Mouse (Mus musculus) CH12.LX (cell line): Measurements from ENCODE around the gene Reep6. TPM values are rescaled to one million over a fixed set of nuclear protein-coding genes. Genes with fewer than 3 reads are reported as not detected.

Experiments
- DNase-seq: peaks from one replicate; pipeline ENCODE4 v3.0.0-alpha.2; 2013; ENCODE audit errors: extremely low read depth
- H3K27ac ChIP-seq: 2 replicates; pipeline ENCODE4 v1.5.1; 2012; ENCODE audit warnings: low read depth, mild to moderate bottlenecking, control low read depth, moderate library complexity; ENCODE audit not compliant: insufficient read depth
- H3K27me3 ChIP-seq: replicated peaks from 2 replicates; pipeline ENCODE3; 2012; ENCODE audit warnings: inconsistent platforms
- H3K36me3 ChIP-seq, 2 experiments: replicated peaks in 1 of 2; 2 replicates each; pipeline versions ENCODE3 to v1.6.1; 2012; ENCODE audit warnings: inconsistent platforms in 1 of 2, low read length in 1 of 2, mild to moderate bottlenecking in 1 of 2, mixed read lengths in 1 of 2, moderate library complexity in 1 of 2; ENCODE audit not compliant: control insufficient read depth in 1 of 2, insufficient read depth in 1 of 2
- H3K4me1 ChIP-seq, 2 experiments: 2 replicates each; pipeline ENCODE4 v1.6.1; 2012; ENCODE audit warnings: inconsistent platforms in 1 of 2, moderate library complexity in 1 of 2; ENCODE audit not compliant: insufficient read depth in 2 of 2, control insufficient read depth in 1 of 2
- H3K4me2 ChIP-seq: 2 replicates; pipeline ENCODE4 v1.6.1; 2012; ENCODE audit warnings: low read depth, mild to moderate bottlenecking, control low read depth; ENCODE audit not compliant: poor library complexity, insufficient read depth, severe bottlenecking
- H3K4me3 ChIP-seq, 3 experiments: fragments of 150-350 bp in 1 of 3; sonication (generic) in 1 of 3; replicated peaks in 1 of 3; 2 replicates each; pipeline versions ENCODE3 to v1.5.1; 2011 to 2012; ENCODE audit warnings: low read depth in 2 of 3, low read length in 2 of 3, mild to moderate bottlenecking in 2 of 3, moderate library complexity in 2 of 3, control low read depth in 1 of 3, improper control_type of control experiment in 1 of 3, inconsistent platforms in 1 of 3, mixed read lengths in 1 of 3; ENCODE audit not compliant: poor library complexity in 1 of 3
- H3K79me2 ChIP-seq: replicated peaks from 2 replicates; pipeline ENCODE4 v1.6.1; 2012; ENCODE audit warnings: mild to moderate bottlenecking, moderate library complexity; ENCODE audit not compliant: control insufficient read depth, poor library complexity, insufficient read depth, severe bottlenecking; ENCODE audit errors: extremely low read depth
- H3K9ac ChIP-seq: 2 replicates; pipeline ENCODE4 v1.6.1; 2012; ENCODE audit warnings: low read depth, mild to moderate bottlenecking, control low read depth, moderate library complexity; ENCODE audit not compliant: insufficient read depth
- H3K9me3 ChIP-seq: replicated peaks from 2 replicates; pipeline ENCODE3; 2012; ENCODE audit warnings: low read length, inconsistent platforms, mixed read lengths
- BHLHE40 ChIP-seq: IDR thresholded peaks from 2 replicates; pipeline ENCODE4 v1.6.1; 2011; ENCODE audit warnings: mild to moderate bottlenecking, low read depth, low read length, improper control_type of control experiment
- CHD1 ChIP-seq: IDR thresholded peaks from 2 replicates; pipeline ENCODE4 v1.6.1; 2012; ENCODE audit warnings: low read depth, low read length, improper control_type of control experiment, inconsistent platforms
- CHD2 ChIP-seq: IDR thresholded peaks from 2 replicates; pipeline ENCODE4 v1.6.1; 2011; ENCODE audit warnings: low read length, improper control_type of control experiment
- CTCF ChIP-seq, 2 experiments: IDR thresholded peaks in 1 of 2; conservative IDR thresholded peaks in 1 of 2; 2 replicates each; pipeline ENCODE4 v1.5.1; 2011 to 2012; ENCODE audit warnings: low read depth in 2 of 2, low read length in 2 of 2, improper control_type of control experiment in 1 of 2, inconsistent platforms in 1 of 2, mild to moderate bottlenecking in 1 of 2, moderate library complexity in 1 of 2
- E2F4 ChIP-seq: IDR thresholded peaks from 2 replicates; pipeline ENCODE4 v1.6.1; 2011; ENCODE audit warnings: low read depth, low read length, improper control_type of control experiment; ENCODE audit not compliant: insufficient replicate concordance
- ELF1 ChIP-seq: IDR thresholded peaks from 2 replicates; pipeline ENCODE4 v1.6.1; 2014; ENCODE audit warnings: low read depth, mild to moderate bottlenecking, inconsistent platforms, low read length, improper control_type of control experiment
- EP300 ChIP-seq: IDR thresholded peaks from 2 replicates; pipeline ENCODE4 v1.6.1; 2011; ENCODE audit warnings: low read length, improper control_type of control experiment
- ETS1 ChIP-seq: conservative IDR thresholded peaks from 2 replicates; pipeline ENCODE4 v1.6.1; 2012; ENCODE audit warnings: low read depth, mild to moderate bottlenecking, inconsistent platforms, low read length, improper control_type of control experiment, moderate library complexity
- HCFC1 ChIP-seq: IDR thresholded peaks from 2 replicates; pipeline ENCODE4 v1.6.1; 2012; ENCODE audit warnings: low read depth, mild to moderate bottlenecking, inconsistent platforms, low read length, improper control_type of control experiment
- JUND ChIP-seq: conservative IDR thresholded peaks from 2 replicates; pipeline ENCODE4 v1.6.1; 2011; ENCODE audit warnings: low read depth, low read length, improper control_type of control experiment
- KAT2A ChIP-seq: IDR thresholded peaks from 2 replicates; pipeline ENCODE4 v1.6.1; 2012; ENCODE audit warnings: low read length, improper control_type of control experiment, inconsistent platforms; ENCODE audit not compliant: insufficient replicate concordance
- MAFK ChIP-seq: IDR thresholded peaks from 2 replicates; pipeline ENCODE4 v1.6.1; 2011; ENCODE audit warnings: low read length, improper control_type of control experiment; ENCODE audit not compliant: insufficient replicate concordance
- MAX ChIP-seq: IDR thresholded peaks from 2 replicates; pipeline ENCODE4 v1.6.1; 2011; ENCODE audit warnings: low read length, improper control_type of control experiment
- MAZ ChIP-seq: IDR thresholded peaks from 2 replicates; pipeline ENCODE4 v1.6.1; 2012; ENCODE audit warnings: low read depth, mild to moderate bottlenecking, inconsistent platforms, low read length, improper control_type of control experiment, moderate library complexity
- MEF2A ChIP-seq: IDR thresholded peaks from 2 replicates; pipeline ENCODE4 v1.6.1; 2014; ENCODE audit warnings: low read depth, mild to moderate bottlenecking, inconsistent platforms, low read length, improper control_type of control experiment, borderline replicate concordance
- MYC ChIP-seq: IDR thresholded peaks from 2 replicates; pipeline ENCODE4 v1.6.1; 2011; ENCODE audit warnings: low read depth, mild to moderate bottlenecking, improper control_type of control experiment, low read length
- NELFE ChIP-seq: IDR thresholded peaks from 2 replicates; pipeline ENCODE4 v1.6.1; 2011; ENCODE audit warnings: low read depth, low read length, improper control_type of control experiment
- NRF1 ChIP-seq: IDR thresholded peaks from 2 replicates; pipeline ENCODE4 v1.6.1; 2014; ENCODE audit warnings: low read depth, mild to moderate bottlenecking, inconsistent platforms, low read length, improper control_type of control experiment, moderate library complexity
- PAX5 ChIP-seq: IDR thresholded peaks from 2 replicates; pipeline ENCODE4 v1.6.1; 2012; ENCODE audit warnings: low read length, inconsistent platforms, mixed read lengths
- POLR2A ChIP-seq: IDR thresholded peaks from 2 replicates; pipeline ENCODE4 v1.6.1; 2011; ENCODE audit warnings: low read depth, mild to moderate bottlenecking, improper control_type of control experiment, low read length
- POLR2AphosphoS2 ChIP-seq: IDR thresholded peaks from 2 replicates; pipeline ENCODE4 v1.6.1; 2011; ENCODE audit warnings: low read depth, low read length, improper control_type of control experiment
- RAD21 ChIP-seq: IDR thresholded peaks from 2 replicates; pipeline ENCODE4 v1.6.1; 2011; ENCODE audit warnings: low read depth, mild to moderate bottlenecking, low read length, improper control_type of control experiment, moderate library complexity
- RCOR1 ChIP-seq: conservative IDR thresholded peaks from 2 replicates; pipeline ENCODE4 v1.6.1; 2012; ENCODE audit warnings: low read depth, mild to moderate bottlenecking, inconsistent platforms, low read length, improper control_type of control experiment
- SIN3A ChIP-seq: IDR thresholded peaks from 2 replicates; pipeline ENCODE4 v1.6.1; 2012; ENCODE audit warnings: low read length, improper control_type of control experiment, inconsistent platforms
- SMC3 ChIP-seq: IDR thresholded peaks from 2 replicates; pipeline ENCODE4 v1.6.1; 2011; ENCODE audit warnings: low read depth, low read length, improper control_type of control experiment
- TCF12 ChIP-seq: IDR thresholded peaks from 2 replicates; pipeline ENCODE4 v1.6.1; 2014; ENCODE audit warnings: low read depth, mild to moderate bottlenecking, inconsistent platforms, low read length, improper control_type of control experiment
- UBTF ChIP-seq: IDR thresholded peaks from 2 replicates; pipeline ENCODE4 v1.6.1; 2012; ENCODE audit warnings: low read depth, mild to moderate bottlenecking, inconsistent platforms, low read length, improper control_type of control experiment, moderate library complexity
- USF1 ChIP-seq: IDR thresholded peaks from 2 replicates; pipeline ENCODE4 v1.6.1; 2014; ENCODE audit warnings: low read depth, mild to moderate bottlenecking, inconsistent platforms, low read length, improper control_type of control experiment
- USF2 ChIP-seq: conservative IDR thresholded peaks from 2 replicates; pipeline ENCODE4 v1.6.1; 2011; ENCODE audit warnings: low read depth, low read length, improper control_type of control experiment
- ZC3H11A ChIP-seq: IDR thresholded peaks from 2 replicates; pipeline ENCODE4 v1.6.1; 2012; ENCODE audit warnings: low read depth, mild to moderate bottlenecking, inconsistent platforms, low read length, improper control_type of control experiment
- ZKSCAN1 ChIP-seq: IDR thresholded peaks from 2 replicates; pipeline ENCODE4 v1.6.1; 2012; ENCODE audit warnings: low read depth, inconsistent platforms, low read length, improper control_type of control experiment, borderline replicate concordance
- ZMIZ1 ChIP-seq: IDR thresholded peaks from 2 replicates; pipeline ENCODE4 v1.6.1; 2012; ENCODE audit warnings: low read depth, mild to moderate bottlenecking, inconsistent platforms, low read length, improper control_type of control experiment
- ZNF384 ChIP-seq: IDR thresholded peaks from 2 replicates; pipeline ENCODE4 v1.6.1; 2012; ENCODE audit warnings: low read depth, low read length, improper control_type of control experiment, inconsistent platforms
- dilution Hi-C: fragments of 300-500 bp; cut with MboI; formaldehyde crosslinking; loops from 2 replicates; pipeline ENCODE4 v1.14.3; 2020; ENCODE audit warnings: low sequenced_read_pairs; ENCODE audit not compliant: extremely low pct_unique_long_range_greater_than_20kb, extremely low pct_ligation_motif_present
- in situ Hi-C: fragments of 300-500 bp; cut with MboI; formaldehyde crosslinking; loops from 3 replicates; pipeline ENCODE4 v1.14.3; 2019; ENCODE audit warnings: low sequenced_read_pairs, low pct_ligation_motif_present, low pct_unique_long_range_greater_than_20kb, mixed read lengths
- polyA plus RNA-seq: library from polyadenylated mRNA; unstranded; fragments of >175 nt; gene quantifications from 2 replicates; pipeline ENCODE4 v1.2.1, GENCODE M21; 2012; ENCODE audit warnings: low read depth; ENCODE audit not compliant: insufficient read length
- total RNA-seq, 2 experiments: library from RNA; depleted of rRNA; stranded (reverse); fragments of 300-350 nt in 1 of 2; fragments of >200 nt in 1 of 2; gene quantifications; 2 replicates each; pipeline ENCODE4 v1.2.3; 2012 to 2014

Gene Reep6
- total and polyA plus RNA-seq, 3 experiments: 0.48 to 7.5 (median 5.0) TPM

DNA sequence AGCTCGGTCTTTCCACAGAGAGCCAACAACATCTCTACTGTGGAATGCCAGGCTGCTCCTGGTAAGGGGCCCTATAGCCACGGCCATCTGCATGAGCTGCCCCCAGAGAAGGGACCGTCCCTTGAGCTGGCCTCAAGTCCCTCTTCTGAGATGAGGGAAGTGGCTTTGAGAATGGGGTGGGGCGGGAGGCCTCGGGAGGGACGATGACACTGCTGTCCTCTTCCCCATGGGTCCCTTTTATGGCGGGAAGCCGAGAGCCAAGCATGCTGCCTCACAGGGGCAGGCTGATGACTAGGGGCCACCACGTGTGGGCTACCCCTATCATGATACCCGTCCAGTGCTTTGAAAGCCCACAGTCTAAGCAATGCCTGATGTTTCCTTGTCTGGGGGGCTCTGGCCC is 12.7 kb upstream of the Reep6 start:
- Histone ChIP-seq H3K27ac (no peak overlapping the region), H3K4me1 (peaks cover 28 to 42% of the 10 kb centered on the region in 2 experiments)
- in situ Hi-C loops: no loop called here

DNA sequence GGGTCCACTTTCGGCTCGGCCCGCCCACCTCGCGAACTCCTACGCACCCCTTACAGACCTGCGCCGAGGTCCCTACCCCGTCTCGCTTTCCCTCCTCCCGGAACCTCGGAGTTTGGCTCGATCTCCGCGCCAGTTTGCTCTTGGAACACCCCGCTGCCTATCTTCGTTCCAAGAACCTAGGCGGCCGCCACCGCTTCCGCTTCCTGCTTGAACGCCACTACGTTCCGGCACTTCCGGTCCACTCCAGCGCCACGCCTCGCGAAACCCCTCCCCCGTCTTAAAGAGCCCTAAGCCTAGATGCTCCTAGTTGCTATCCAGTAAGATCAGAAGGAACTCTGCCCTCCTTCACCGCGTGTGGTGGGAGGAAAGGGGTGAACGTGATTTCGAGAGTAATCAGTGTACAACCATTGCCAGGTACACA is 9.4 kb upstream of the Reep6 start, which contains the start of gene 2310011J03Rik:
TSS of gene 2310011J03Rik (minus strand) at position 198 of the 421 bp plus-strand sequence.
- dilution Hi-C loops: no loop called here
- DNase-seq: peak; percentile 96
- no peaks in the 10 kb centered on the region for H3K9me3 ChIP-seq
- H3K36me3 ChIP-seq: peaks cover 20 to 42% of the 10 kb centered on the region in 2 experiments
- peak within 1 kb of the TSS; percentile 81 for H3K27ac ChIP-seq
- H3K27me3 ChIP-seq: peaks cover 9% of the 10 kb centered on the region
- in situ Hi-C loops: no loop called here
- H3K9ac ChIP-seq: peak within 1 kb of the TSS; percentile 65
- H3K4me2 ChIP-seq: peak within 1 kb of the TSS; percentile 68
- peaks cover 43 to 48% of the 10 kb centered on the region in 2 experiments for H3K4me1 ChIP-seq
- H3K79me2 ChIP-seq: peaks cover 13% of the 10 kb centered on the region
- H3K4me3 ChIP-seq: peak within 1 kb of the TSS; percentile 76 to 96 (median 95)
- TF ChIP-seq EP300 (no peak; the same call in 1 of the 2 replicates), ETS1 (no peak), ZNF384 (no peak), SIN3A (peak; percentile 96), CHD1 (0 out of 2 replicates have a peak, but pooled peaks have one; percentile 52), MAFK (no peak), E2F4 (no peak), TCF12 (peak; percentile 76; the same call in 1 of the 2 replicates), UBTF (no peak), CTCF (conservative IDR thresholded peaks at IDR 0.05 in 1 of 2, IDR thresholded peaks at IDR 0.05 in 1 of 2; ENCODE audit: low read depth in 2 of 2, low read length in 2 of 2) (no peak), ZMIZ1 (peak; percentile 90), CHD2 (peak; percentile 77), POLR2AphosphoS2 (peak; percentile 81; the same call in 1 of the 2 replicates), ZC3H11A (no peak), MYC (peak; percentile 58; the same call in 1 of the 2 replicates), NELFE (peak; percentile 95), PAX5 (no peak), ELF1 (peak; percentile 99), POLR2A (peak; percentile 91), JUND (no peak), NRF1 (0 out of 2 replicates have a peak, but pooled peaks have one; percentile 42), SMC3 (no peak), KAT2A (0 out of 2 replicates have a peak, but pooled peaks have one; percentile 54), RCOR1 (no peak), BHLHE40 (peak; percentile 54), USF2 (no peak), RAD21 (no peak), USF1 (no peak)

More for the DNA sequence above, 12.7 kb upstream of the Reep6 start:
- no peaks in the 10 kb centered on the region for H3K27me3 ChIP-seq
- TF ChIP-seq PAX5 (no peak), MEF2A (no peak), ZKSCAN1 (no peak), MYC (no peak), POLR2A (no peak), RAD21 (no peak), BHLHE40 (no peak), HCFC1 (no peak), EP300 (no peak), MAX (no peak), POLR2AphosphoS2 (no peak), RCOR1 (no peak), TCF12 (no peak), ELF1 (no peak), UBTF (no peak), JUND (no peak), ZMIZ1 (no peak), MAZ (no peak)
- DNase-seq: no peak
- no peak overlapping the region for H3K4me3 ChIP-seq
- H3K9me3 ChIP-seq: no peaks in the 10 kb centered on the region
- H3K9ac ChIP-seq: no peak overlapping the region
- peaks cover 13% of the 10 kb centered on the region for H3K79me2 ChIP-seq
- peaks cover 20 to 46% of the 10 kb centered on the region in 2 experiments for H3K36me3 ChIP-seq
- H3K4me2 ChIP-seq: no peak overlapping the region
- dilution Hi-C loops: no loop called here
